8 mouse cellular contexts compared by ENCODE assay signal in genomic region chr13:21468061-21469019, GRCm38 (mm10). TPM values are rescaled to one million over a fixed set of nuclear protein-coding genes. Genes with fewer than 3 reads are reported as not detected.
DNase-seq lines count a peak whose midpoint lies in the region; ATAC-seq and TF ChIP-seq lines count a peak whose summit lies in the region.

Nkapl (minus strand) TSS chr13:21468509.

- DNase-seq in cerebellum, adult 11 months: peak; percentile 83
- DNase-seq in forebrain, embryonic 14.5 days (ENCODE audit: low spot score): peak; percentile 90
- peak; percentile 86 to 87 for DNase-seq in heart, postnatal 14 days
- DNase-seq in layer of hippocampus, adult 11-12 months (ENCODE audit: low spot score): peak; percentile 79
- DNase-seq in liver, postnatal 0 days: peak; percentile 92
- peak; percentile 58 for DNase-seq in telencephalon, adult 2 months (ENCODE audit: low read depth, low spot score)

- H3K27ac ChIP-seq in ES-Bruce4 (ENCODE audit: insufficient read depth, low read length): no peak within 1 kb of the TSS
- H3K27ac ChIP-seq in forebrain, embryonic 14.5 days (ENCODE audit: low read depth, low read length): no peak within 1 kb of the TSS
- H3K27ac ChIP-seq in liver, postnatal 0 days (ENCODE audit: low read depth): peak within 1 kb of the TSS; percentile 57; the same call in 1 of the 2 replicates
- peak within 1 kb of the TSS; percentile 83 for H3K27ac ChIP-seq in neural tube, embryonic 13.5 days (replicated peaks)

- peak within 1 kb of the TSS; percentile 66 for H3K4me2 ChIP-seq in forebrain, embryonic 14.5 days (ENCODE audit: low read length)
- peak within 1 kb of the TSS; percentile 97 for H3K4me2 ChIP-seq in liver, postnatal 0 days (ENCODE audit: low read depth, low read length)
- peak within 1 kb of the TSS; percentile 85 for H3K4me2 ChIP-seq in neural tube, embryonic 13.5 days

- H3K27me3 ChIP-seq in ES-Bruce4 (ENCODE audit: control insufficient read depth, insufficient read depth, low read length, poor library complexity, severe bottlenecking): peaks cover 2% of the 10 kb centered on the region; the same call in 1 of the 2 replicates
- no peaks in the 10 kb centered on the region for H3K27me3 ChIP-seq in forebrain, embryonic 14.5 days (replicated peaks; ENCODE audit: control insufficient read depth, insufficient read depth, low read length)
- H3K27me3 ChIP-seq in liver, postnatal 0 days (ENCODE audit: insufficient read depth, low read length): no peaks in the 10 kb centered on the region
- H3K27me3 ChIP-seq in neural tube, embryonic 13.5 days: peaks cover 20% of the 10 kb centered on the region

- intact Hi-C loops in heart, postnatal 14 days (cut with DNase I): no loop called here

- TF ChIP-seq POLR2A in ES-Bruce4 (IDR thresholded peaks at IDR 0.05; ENCODE audit: insufficient read depth, low read length): peak; percentile 12

- H3K36me3 ChIP-seq in ES-Bruce4 (ENCODE audit: control insufficient read depth, insufficient read depth, low read length, poor library complexity, severe bottlenecking): no peaks in the 10 kb centered on the region
- H3K36me3 ChIP-seq in forebrain, embryonic 14.5 days (ENCODE audit: control insufficient read depth, insufficient read depth, low read length): no peaks in the 10 kb centered on the region
- H3K36me3 ChIP-seq in liver, postnatal 0 days (replicated peaks; ENCODE audit: insufficient read depth, low read length): no peaks in the 10 kb centered on the region
- H3K36me3 ChIP-seq in neural tube, embryonic 13.5 days: no peaks in the 10 kb centered on the region

- ATAC-seq in forebrain, embryonic 14.5 days: peak; percentile 99
- peak; percentile 100 for ATAC-seq in liver, postnatal 0 days
- peak; percentile 100 for ATAC-seq in neural tube, embryonic 13.5 days (ENCODE audit: low read depth)

- peak within 1 kb of the TSS; percentile 41 for H3K9ac ChIP-seq in ES-Bruce4 (ENCODE audit: low read depth, poor library complexity, severe bottlenecking)
- peak within 1 kb of the TSS; percentile 72 for H3K9ac ChIP-seq in forebrain, embryonic 14.5 days (ENCODE audit: low read length)
- H3K9ac ChIP-seq in liver, postnatal 0 days (replicated peaks): peak within 1 kb of the TSS; percentile 88
- H3K9ac ChIP-seq in neural tube, embryonic 13.5 days: peak within 1 kb of the TSS; percentile 76

- TF ChIP-seq CTCF in ES-Bruce4 (IDR thresholded peaks at IDR 0.05; ENCODE audit: low read depth, low read length): no peak
- 0 out of 2 replicates have a peak, but pooled peaks have one; percentile 6 for TF ChIP-seq CTCF in liver, postnatal 0 days (IDR thresholded peaks at IDR 0.05; ENCODE audit: low read depth)

- H3K9me3 ChIP-seq in ES-Bruce4 (replicated peaks; ENCODE audit: control insufficient read depth, insufficient read depth, low read length, poor library complexity, severe bottlenecking): no peaks in the 10 kb centered on the region
- H3K9me3 ChIP-seq in forebrain, embryonic 14.5 days (replicated peaks; ENCODE audit: control insufficient read depth, low read length): no peaks in the 10 kb centered on the region
- no peaks in the 10 kb centered on the region for H3K9me3 ChIP-seq in liver, postnatal 0 days (ENCODE audit: low read length)
- H3K9me3 ChIP-seq in neural tube, embryonic 13.5 days: no peaks in the 10 kb centered on the region

- WGBS in forebrain, embryonic 14.5 days: 1% methylated on average over 54 of the region's 54 CpGs
- WGBS in liver, postnatal 0 days (ENCODE audit: insufficient replicate concordance): 1% methylated on average over 49 of the region's 54 CpGs
- WGBS in neural tube, embryonic 13.5 days: 2% methylated on average over 54 of the region's 54 CpGs

- TF ChIP-seq EP300 in ES-Bruce4 (IDR thresholded peaks at IDR 0.05; ENCODE audit: insufficient read depth, low read depth, low read length): no peak
- no peak for TF ChIP-seq EP300 in liver, postnatal 0 days (IDR thresholded peaks at IDR 0.05; ENCODE audit: low read depth)

- peak within 1 kb of the TSS; percentile 82 for H3K4me3 ChIP-seq in ES-Bruce4 (ENCODE audit: low read depth, low read length)
- H3K4me3 ChIP-seq in forebrain, embryonic 14.5 days (ENCODE audit: low read depth, low read length): peak within 1 kb of the TSS; percentile 54
- H3K4me3 ChIP-seq in liver, postnatal 0 days (ENCODE audit: low read depth, low read length): peak within 1 kb of the TSS; percentile 81
- peak within 1 kb of the TSS; percentile 63 for H3K4me3 ChIP-seq in neural tube, embryonic 13.5 days

- H3K4me1 ChIP-seq in ES-Bruce4 (ENCODE audit: control insufficient read depth, insufficient read depth, low read length): no peaks in the 10 kb centered on the region
- H3K4me1 ChIP-seq in forebrain, embryonic 14.5 days (ENCODE audit: control insufficient read depth, insufficient read depth, low read length): no peaks in the 10 kb centered on the region; the same call in 1 of the 2 replicates
- H3K4me1 ChIP-seq in liver, postnatal 0 days (ENCODE audit: insufficient read depth): peaks cover 8% of the 10 kb centered on the region
- H3K4me1 ChIP-seq in neural tube, embryonic 13.5 days (replicated peaks): no peaks in the 10 kb centered on the region; the same call in 1 of the 2 replicates

RNA-seq across cellular contexts. Expression of gene Nkapl, which starts in this region (rescaled TPM):
- 0.55 TPM in 1 of 2 replicates, not detected in the other for polyA plus RNA-seq in ES-Bruce4 (2011; ENCODE audit: insufficient read depth, insufficient read length, low read depth, missing spikeins)
- 3.8 TPM in 2 replicates for polyA plus RNA-seq in forebrain, embryonic 14.5 days (2014; fragmentation: Nextera tagmentation; extraction: Ambion mirVana)
- under 1 TPM; 0.59 to 0.88 TPM for total RNA-seq in heart, postnatal 14 days (2021)
- 2.0 TPM in 2 replicates for polyA plus RNA-seq in liver, postnatal 0 days (2015; fragmentation: Nextera tagmentation; extraction: Ambion mirVana)
- polyA plus RNA-seq in neural tube, embryonic 13.5 days (2015; fragmentation: Nextera tagmentation; extraction: Ambion mirVana): 3.2 and 3.9 TPM in 2 replicates

Comparison
In these comparisons a context has a peak if more than half of its experiments do, and no peak if none do; other contexts are left out.
1. Peak in DNase-seq in heart, postnatal 14 days; RNA of the gene not detected or under 1 TPM.
2. H3K27ac ChIP-seq: peak in liver, postnatal 0 days (single experiment) and neural tube, embryonic 13.5 days (single experiment); none in ES-Bruce4 (single experiment) and forebrain, embryonic 14.5 days (single experiment).
3. Peak in every context shown above with its lines, with median percentiles within 50 percentile points of each other: H3K4me3 ChIP-seq, H3K9ac ChIP-seq, DNase-seq, ATAC-seq and H3K4me2 ChIP-seq.